Mouse (Mus musculus) olfactory bulb, adult 2 months (tissue): ENCODE results near the gene Mkrn1.

ENCODE experiments used
- CTCF ChIP-seq: fragments of 200-500 bp; IDR thresholded peaks from 2 replicates; pipeline ENCODE4 v1.5.1; 2012; ENCODE audit warnings: low read depth, mild to moderate bottlenecking, low read length, moderate library complexity; ENCODE audit not compliant: insufficient read depth
- POLR2A ChIP-seq: fragments of 200-500 bp; IDR thresholded peaks from 2 replicates; pipeline ENCODE4 v1.6.1; 2012; ENCODE audit warnings: mild to moderate bottlenecking, low read depth, low read length, moderate library complexity; ENCODE audit not compliant: insufficient read depth

DNA sequence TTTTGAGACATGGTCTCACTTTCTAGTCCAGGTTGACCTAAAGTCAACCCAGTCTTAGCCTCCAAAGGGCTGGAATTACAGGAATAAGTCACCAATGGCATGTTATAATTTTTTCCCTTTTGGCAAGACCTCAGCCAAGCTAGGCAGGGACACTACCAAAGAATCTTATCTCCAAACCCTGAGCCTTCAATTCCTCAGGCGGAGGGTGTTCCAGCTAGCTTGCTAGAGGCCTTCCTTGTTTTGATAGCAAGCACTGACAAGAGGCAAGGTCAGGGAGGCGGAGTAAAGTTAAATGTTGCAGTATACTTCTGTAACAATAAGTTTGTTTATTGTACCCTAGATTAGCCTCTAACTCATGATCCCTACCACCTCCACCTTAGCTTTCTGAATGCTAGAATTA is 4.9 kb upstream of the Mkrn1 start:
- TF ChIP-seq POLR2A (no peak), CTCF (no peak)
